Comparison of ENCODE assay signal across 20 mouse cellular contexts in the genomic region with DNA sequence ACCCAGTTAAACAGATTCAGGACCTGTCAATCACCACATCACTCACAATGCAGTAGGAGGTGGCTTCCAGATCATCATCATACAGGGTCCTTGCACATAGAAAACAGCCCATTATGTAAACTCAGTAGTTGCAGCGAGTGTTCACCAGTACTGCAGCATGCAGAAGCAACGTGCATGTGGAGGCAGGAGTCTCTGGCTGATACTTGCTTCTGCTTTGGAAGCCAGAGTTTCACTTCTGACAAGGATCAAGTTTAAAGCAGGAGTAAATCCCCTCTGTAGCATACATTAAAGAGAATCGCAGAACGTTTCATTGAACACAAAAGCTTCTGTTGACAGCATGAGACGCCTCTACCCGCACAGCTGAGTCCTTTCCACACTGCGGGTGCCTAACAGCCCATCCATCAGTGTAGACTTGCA. TPM values are rescaled to one million over a fixed set of nuclear protein-coding genes. Genes with fewer than 3 reads are reported as not detected.
DNase-seq lines count a peak whose midpoint lies in the region; ATAC-seq and TF ChIP-seq lines count a peak whose summit lies in the region.
"Had no signal": no experiment of that assay in that cellular context is flagged by ENCODE, and none has a peak within 500 bp of the region (broad histone marks: within the 10 kb centered on the region; RNA-seq: fewer than 3 reads in every experiment).

No protein-coding gene starts in this region.

- H3K4me1 ChIP-seq in embryonic facial prominence, embryonic 13.5 days = no peaks in the 10 kb centered on the region
- H3K4me1 ChIP-seq in embryonic facial prominence, embryonic 10.5 days = peaks cover 9% of the 10 kb centered on the region
- no peaks in the 10 kb centered on the region for H3K4me1 ChIP-seq in lung, embryonic 14.5 days (ENCODE audit: insufficient read depth)
- H3K4me1 ChIP-seq in midbrain, embryonic 11.5 days (ENCODE audit: control insufficient read depth, insufficient read depth, low read length) = peaks cover 7% of the 10 kb centered on the region
- H3K4me1 ChIP-seq: heart, embryonic 12.5 days; limb, embryonic 13.5 days had no signal

- 39% methylated on average over 7 of the region's 7 CpGs for WGBS in embryonic facial prominence, embryonic 13.5 days
- WGBS in embryonic facial prominence, embryonic 10.5 days = 50% methylated on average over 7 of the region's 7 CpGs
- 28% methylated on average over 7 of the region's 7 CpGs for WGBS in lung, embryonic 14.5 days
- 18% methylated on average over 7 of the region's 7 CpGs for WGBS in midbrain, embryonic 11.5 days

- H3K4me2 ChIP-seq in embryonic facial prominence, embryonic 13.5 days = no peak overlapping the region
- H3K4me2 ChIP-seq in lung, embryonic 14.5 days = no peak overlapping the region
- H3K4me2 ChIP-seq in midbrain, embryonic 11.5 days = no peak overlapping the region; the same call in 1 of the 2 replicates
- H3K4me2 ChIP-seq: heart, embryonic 12.5 days; limb, embryonic 13.5 days had no signal

- H3K9ac ChIP-seq in embryonic facial prominence, embryonic 13.5 days = no peak overlapping the region
- no peak overlapping the region for H3K9ac ChIP-seq in lung, embryonic 14.5 days
- no peak overlapping the region for H3K9ac ChIP-seq in midbrain, embryonic 11.5 days (ENCODE audit: low read length)
- H3K9ac ChIP-seq: heart, embryonic 12.5 days; limb, embryonic 13.5 days; liver, embryonic 14.5 days had no signal

- no peaks in the 10 kb centered on the region for H3K27me3 ChIP-seq in embryonic facial prominence, embryonic 13.5 days
- H3K27me3 ChIP-seq in embryonic facial prominence, embryonic 10.5 days (replicated peaks; ENCODE audit: low read depth, poor library complexity, severe bottlenecking) = peaks cover 14% of the 10 kb centered on the region; the same call in 1 of the 2 replicates
- H3K27me3 ChIP-seq in lung, embryonic 14.5 days (ENCODE audit: insufficient read depth, low read length) = no peaks in the 10 kb centered on the region
- H3K27me3 ChIP-seq in midbrain, embryonic 11.5 days (ENCODE audit: control insufficient read depth, insufficient read depth, low read length) = no peaks in the 10 kb centered on the region; the same call in 1 of the 2 replicates
- H3K27me3 ChIP-seq: limb, embryonic 13.5 days had no signal

- no peaks in the 10 kb centered on the region for H3K36me3 ChIP-seq in embryonic facial prominence, embryonic 13.5 days
- H3K36me3 ChIP-seq in embryonic facial prominence, embryonic 10.5 days (replicated peaks) = no peaks in the 10 kb centered on the region
- no peaks in the 10 kb centered on the region for H3K36me3 ChIP-seq in lung, embryonic 14.5 days (ENCODE audit: insufficient read depth)
- no peaks in the 10 kb centered on the region for H3K36me3 ChIP-seq in midbrain, embryonic 11.5 days (ENCODE audit: control insufficient read depth, insufficient read depth, low read length)
- H3K36me3 ChIP-seq: G1E; heart, embryonic 12.5 days; limb, embryonic 13.5 days had no signal

- peak; percentile 59; the same call in 1 of the 2 replicates for ATAC-seq in embryonic facial prominence, embryonic 13.5 days (ENCODE audit: insufficient number of reproducible peaks, insufficient read depth, low FRiP score, low TSS enrichment, low read depth)
- ATAC-seq in lung, embryonic 14.5 days (ENCODE audit: insufficient read depth) = peak; percentile 49; the same call in 1 of the 2 replicates
- ATAC-seq in midbrain, embryonic 11.5 days (ENCODE audit: low FRiP score) = peak; percentile 72; the same call in 1 of the 2 replicates
- ATAC-seq: CD4-positive, CD25-positive, alpha-beta regulatory T cell, adult 4 months; intestine, postnatal 0 days had no signal

- TF ChIP-seq CTCF in lung, embryonic 14.5 days (IDR thresholded peaks at IDR 0.05; ENCODE audit: low read depth) = no peak
- TF ChIP-seq CTCF in left cerebral cortex, adult 2 months (IDR thresholded peaks at IDR 0.05) = no peak

- H3K4me3 ChIP-seq in embryonic facial prominence, embryonic 13.5 days = no peak overlapping the region
- H3K4me3 ChIP-seq in embryonic facial prominence, embryonic 10.5 days = no peak overlapping the region
- no peak overlapping the region for H3K4me3 ChIP-seq in lung, embryonic 14.5 days (ENCODE audit: low read depth, low read length)
- H3K4me3 ChIP-seq in midbrain, embryonic 11.5 days (ENCODE audit: low read depth, low read length) = no peak overlapping the region
- no peak overlapping the region for H3K4me3 ChIP-seq in left cerebral cortex, adult 2 months
- H3K4me3 ChIP-seq: erythroblast, embryonic 14.5 days; heart, embryonic 12.5 days; limb, embryonic 13.5 days; megakaryocyte, embryonic 14.5 days had no signal

- DNase-seq in embryonic facial prominence, embryonic 10.5 days (ENCODE audit: low spot score) = no peak
- no peak for DNase-seq in lung, embryonic 14.5 days
- no peak for DNase-seq in lung, postnatal 14 days
- peak; percentile 85 for DNase-seq in midbrain, embryonic 11.5 days (ENCODE audit: low spot score, missing footprints)
- no peak for DNase-seq in layer of hippocampus, adult 8-10 months (ENCODE audit: low spot score in 2 of 2)
- DNase-seq in cerebellum, postnatal 36 days = no peak
- DNase-seq in left cerebral cortex, adult 2 months (ENCODE audit: extremely low spot score in 1 of 2, low spot score in 2 of 2) = no peak
- DNase-seq: cerebellum, postnatal 10 days; heart, postnatal 36 days; kidney, postnatal 10 days; lung, postnatal 10 days had no signal

- no peak overlapping the region for H3K27ac ChIP-seq in embryonic facial prominence, embryonic 13.5 days
- H3K27ac ChIP-seq in embryonic facial prominence, embryonic 10.5 days (replicated peaks) = no peak overlapping the region
- no peak overlapping the region for H3K27ac ChIP-seq in lung, embryonic 14.5 days (ENCODE audit: low read depth)
- H3K27ac ChIP-seq in midbrain, embryonic 11.5 days (ENCODE audit: low read depth, low read length) = no peak overlapping the region
- H3K27ac ChIP-seq in left cerebral cortex, adult 2 months = no peak overlapping the region
- H3K27ac ChIP-seq: limb, embryonic 13.5 days; liver, embryonic 14.5 days had no signal

- intact Hi-C loops in left cerebral cortex, adult 2 months (cut with DNase I) = no loop called here

- H3K9me3 ChIP-seq in embryonic facial prominence, embryonic 13.5 days = no peaks in the 10 kb centered on the region
- no peaks in the 10 kb centered on the region for H3K9me3 ChIP-seq in embryonic facial prominence, embryonic 10.5 days
- H3K9me3 ChIP-seq in lung, embryonic 14.5 days (ENCODE audit: low read depth, low read length) = no peaks in the 10 kb centered on the region
- no peaks in the 10 kb centered on the region for H3K9me3 ChIP-seq in midbrain, embryonic 11.5 days (ENCODE audit: control insufficient read depth, low read length)
- H3K9me3 ChIP-seq: heart, embryonic 12.5 days; limb, embryonic 13.5 days had no signal

RNA-seq across cellular contexts. Expression of a gene that starts 46.3 kb away (rescaled TPM):
- polyA plus RNA-seq in embryonic facial prominence, embryonic 13.5 days (2015; fragmentation: Nextera tagmentation; extraction: Ambion mirVana) = 2.5 and 3.1 TPM in 2 replicates
- 0.60 and 0.73 TPM in 2 replicates for polyA plus RNA-seq in embryonic facial prominence, embryonic 10.5 days (2016; fragmentation: Nextera tagmentation; extraction: Ambion mirVana)
- 4.2 and 7.5 TPM in 2 replicates for polyA plus RNA-seq in lung, embryonic 14.5 days (2014; fragmentation: Nextera tagmentation; extraction: Ambion mirVana)
- 0.18 and 0.32 TPM in 2 replicates for polyA plus RNA-seq in midbrain, embryonic 11.5 days (2014; fragmentation: Nextera tagmentation; extraction: Ambion mirVana)
- 10 to 100 TPM; 22.7 to 26.5 (median 24.3) TPM for total RNA-seq in layer of hippocampus, adult 8-10 months (2022)
- 100 to 1,000 TPM in 1 of 2 experiments, 10 to 100 TPM in 1; 58.6 to 100 TPM for total RNA-seq in left cerebral cortex, adult 2 months (2021)
- total RNA-seq: G1E had no signal
- polyA plus RNA-seq: CD4-positive, CD25-positive, alpha-beta regulatory T cell, adult 4 months; erythroblast, embryonic 14.5 days; G1E had no signal
